Mouse (Mus musculus) stomach, postnatal 0 days (tissue): ENCODE measurements around the gene Mdk.

Source experiments
- CTCF ChIP-seq: IDR thresholded peaks from 2 replicates; pipeline ENCODE4 v1.5.1; 2016; ENCODE audit warnings: antibody characterized with exemption, low read depth, mild to moderate bottlenecking, moderate library complexity
- EP300 ChIP-seq: optimal IDR thresholded peaks from 2 replicates; pipeline ENCODE3; 2016; ENCODE audit warnings: antibody characterized with exemption

- TF ChIP-seq CTCF (no peak), EP300 (no peak)
Observed at GRCm38 (mm10) chr2:91977960-91978359, 45.9 kb upstream of the Mdk start.
